Mouse (Mus musculus) kidney, postnatal 25 days (tissue): ENCODE results near the gene Cpb2.

Experiments used
- DNase-seq, 2 experiments: peaks; one replicate each; pipeline ENCODE4 v3.0.0; 2021; ENCODE audit warnings: mixed read lengths in 2 of 2

Cpb2 gene

DNA sequence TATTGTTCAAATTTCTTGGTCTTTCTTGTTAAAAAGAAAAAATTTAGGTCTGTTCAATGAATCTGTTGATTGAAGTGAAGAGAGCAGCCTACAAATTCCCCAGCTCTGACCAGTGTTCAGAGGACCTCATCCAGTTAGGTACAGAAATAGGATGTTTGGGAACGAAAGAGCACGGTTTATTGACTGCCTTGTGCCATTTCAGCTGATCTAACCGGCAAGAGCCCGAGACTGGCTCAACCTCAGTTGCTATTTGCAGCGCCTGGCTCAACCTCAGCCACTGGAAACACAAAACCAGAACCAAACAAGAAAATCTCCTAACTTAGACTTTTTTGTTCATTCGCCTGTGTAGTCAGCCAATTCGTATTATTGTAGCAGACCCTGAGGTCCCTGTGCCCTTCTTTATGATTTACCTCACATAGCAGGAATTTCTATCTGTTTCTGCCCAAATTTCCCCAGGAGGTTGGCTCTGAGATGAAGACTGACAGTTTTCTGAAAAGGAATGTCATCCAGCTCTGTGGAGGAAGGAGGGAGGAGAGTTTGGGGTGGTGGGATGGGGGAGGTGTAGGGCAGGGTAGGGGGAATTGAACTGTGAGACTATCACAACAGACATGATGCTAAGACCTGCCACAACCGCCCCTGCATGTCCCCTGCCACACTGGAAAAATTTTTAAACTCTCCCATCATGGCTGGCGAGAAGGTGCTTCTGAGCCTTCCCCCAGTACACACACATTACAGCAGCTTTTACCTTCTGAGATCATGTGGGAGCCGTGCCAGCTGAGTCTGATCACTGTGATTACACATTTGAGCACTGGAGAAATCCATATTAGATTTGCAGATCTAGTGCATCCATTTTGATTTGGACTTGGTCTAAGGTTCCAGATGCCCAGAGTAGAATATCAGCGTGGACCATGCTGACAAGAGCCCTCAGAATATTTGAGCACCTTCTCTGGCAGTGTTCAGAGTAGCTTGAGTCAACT lies 4.2 kb downstream of the Cpb2 start:
- DNase-seq = no peak

DNA sequence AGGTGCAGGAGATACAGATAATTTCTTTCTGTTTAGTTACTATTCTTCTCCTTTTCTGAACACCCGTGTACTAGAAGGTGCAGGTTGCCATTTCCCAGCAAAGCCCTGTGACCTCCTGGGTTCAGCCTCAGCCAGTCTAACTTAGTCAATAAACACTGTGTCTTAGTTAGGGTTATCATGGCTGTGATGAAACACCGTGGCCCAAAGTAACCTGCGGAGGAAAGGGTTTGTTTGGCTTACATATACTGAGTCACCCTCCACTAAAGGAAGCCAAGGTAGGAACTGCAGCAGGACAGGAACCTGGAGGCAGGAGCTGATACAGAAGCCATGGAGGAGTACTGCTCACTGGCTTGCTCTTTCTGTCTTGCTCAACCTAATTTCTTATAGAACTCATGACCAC lies 8.3 kb downstream of the Cpb2 start:
- no peak for DNase-seq

DNA sequence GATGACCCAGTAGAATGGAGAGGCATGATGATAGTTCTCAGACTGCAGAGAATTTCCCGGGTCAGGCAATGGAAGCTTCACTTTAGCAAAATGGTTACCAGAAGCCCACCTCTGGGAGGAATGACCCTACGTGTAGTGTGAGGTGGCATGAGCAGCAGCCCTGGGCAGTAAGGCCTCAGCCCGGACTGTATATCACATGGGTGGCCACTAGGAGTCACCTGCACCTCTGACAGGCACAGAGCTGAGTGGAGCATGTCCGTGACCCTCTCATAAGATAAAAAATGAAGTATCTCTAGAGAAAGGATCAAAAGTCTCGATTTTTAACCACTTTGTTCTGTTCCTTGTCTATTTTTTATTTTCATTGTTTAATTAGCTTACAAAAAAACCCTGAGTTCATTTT lies 14.4 kb downstream of the Cpb2 start:
- DNase-seq = peak in 1 of 2 experiments; percentile 38

DNA sequence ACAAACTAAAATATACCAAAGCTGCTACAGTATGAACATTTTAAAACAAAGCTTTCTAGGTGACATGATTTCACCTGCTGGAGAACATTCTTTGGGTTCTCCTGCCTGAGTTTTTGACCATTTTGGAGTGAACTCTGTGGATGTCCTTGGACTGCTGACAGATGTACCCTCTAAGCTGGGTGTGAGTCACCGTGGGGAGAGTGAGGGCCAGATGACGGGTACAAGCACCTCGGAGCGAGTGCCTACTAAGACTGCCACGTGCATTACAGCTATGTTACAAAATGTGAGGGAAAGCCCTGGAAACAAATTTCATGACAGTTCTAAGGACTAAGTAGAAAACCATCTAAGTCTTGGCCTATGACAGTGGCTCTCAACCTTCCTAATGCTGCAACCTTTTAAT lies 27.4 kb downstream of the Cpb2 start:
- DNase-seq = no peak

DNA sequence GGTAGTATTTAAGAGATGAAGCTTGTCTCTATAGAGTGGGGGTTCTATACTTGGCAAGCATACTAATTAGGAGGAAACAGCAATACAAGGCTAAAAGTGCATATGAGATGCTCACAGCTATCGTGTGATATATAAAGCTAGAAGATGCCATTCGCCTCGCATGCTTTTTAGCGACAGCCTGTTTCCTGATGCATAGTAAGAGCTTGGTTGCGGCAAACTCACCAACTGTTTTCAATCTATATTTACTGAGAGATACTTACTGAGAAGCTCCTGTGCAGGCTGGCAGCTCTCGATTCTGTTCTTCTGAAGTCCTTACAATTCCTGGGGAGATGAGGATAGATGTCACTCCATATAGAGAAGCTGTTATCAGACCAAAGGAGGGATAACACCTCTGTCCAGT lies 37.6 kb downstream of the Cpb2 start:
- no peak for DNase-seq

DNA sequence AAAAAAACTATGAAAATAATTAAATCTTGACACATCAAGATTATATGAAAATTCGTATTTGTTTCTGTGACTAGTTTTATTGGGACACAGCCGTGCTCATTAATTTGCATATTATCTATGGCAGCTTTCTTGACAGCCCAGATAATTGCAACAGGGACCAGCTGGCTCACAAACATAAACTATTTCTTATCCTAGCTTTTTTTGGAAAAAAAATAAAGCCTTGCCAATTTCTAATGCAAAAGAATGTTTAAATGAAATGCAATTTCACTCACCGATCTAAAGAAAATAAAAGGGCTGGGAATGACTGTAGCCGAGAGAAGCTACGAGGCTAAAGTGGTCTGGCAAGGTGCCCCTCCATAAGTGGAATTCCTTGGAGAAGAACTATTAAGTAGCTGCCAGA lies 38.3 kb downstream of the Cpb2 start:
- no peak for DNase-seq

DNA sequence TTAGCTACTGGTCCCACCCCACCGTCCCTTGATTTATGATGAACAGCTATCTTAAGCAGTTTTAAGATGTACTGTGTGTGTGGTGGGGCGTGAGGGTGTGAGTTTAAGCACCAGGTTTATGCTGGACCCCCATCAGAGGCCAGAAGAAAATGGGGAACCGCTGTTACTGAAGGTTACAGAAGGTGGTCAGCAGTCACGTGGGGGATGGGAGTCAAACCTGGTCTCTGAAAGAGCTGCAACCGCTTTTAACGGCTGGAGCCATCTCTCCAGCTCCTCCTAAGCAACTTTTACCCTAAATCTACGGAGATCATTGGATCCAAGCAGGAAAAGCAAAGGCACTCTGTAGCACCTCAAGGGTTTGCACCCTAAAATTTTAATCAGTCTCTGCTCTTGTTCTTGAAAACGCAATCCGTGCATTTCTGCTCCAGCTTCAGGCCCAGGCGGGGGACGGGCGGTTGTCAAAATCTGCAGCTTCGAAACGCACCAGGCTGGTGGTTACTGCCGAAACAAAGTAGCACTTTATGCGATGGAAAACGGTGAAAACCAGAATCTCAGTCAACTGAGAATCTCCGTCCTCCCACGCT lies 41.6 kb downstream of the Cpb2 start:
- peak; percentile 8 to 38 for DNase-seq

DNA sequence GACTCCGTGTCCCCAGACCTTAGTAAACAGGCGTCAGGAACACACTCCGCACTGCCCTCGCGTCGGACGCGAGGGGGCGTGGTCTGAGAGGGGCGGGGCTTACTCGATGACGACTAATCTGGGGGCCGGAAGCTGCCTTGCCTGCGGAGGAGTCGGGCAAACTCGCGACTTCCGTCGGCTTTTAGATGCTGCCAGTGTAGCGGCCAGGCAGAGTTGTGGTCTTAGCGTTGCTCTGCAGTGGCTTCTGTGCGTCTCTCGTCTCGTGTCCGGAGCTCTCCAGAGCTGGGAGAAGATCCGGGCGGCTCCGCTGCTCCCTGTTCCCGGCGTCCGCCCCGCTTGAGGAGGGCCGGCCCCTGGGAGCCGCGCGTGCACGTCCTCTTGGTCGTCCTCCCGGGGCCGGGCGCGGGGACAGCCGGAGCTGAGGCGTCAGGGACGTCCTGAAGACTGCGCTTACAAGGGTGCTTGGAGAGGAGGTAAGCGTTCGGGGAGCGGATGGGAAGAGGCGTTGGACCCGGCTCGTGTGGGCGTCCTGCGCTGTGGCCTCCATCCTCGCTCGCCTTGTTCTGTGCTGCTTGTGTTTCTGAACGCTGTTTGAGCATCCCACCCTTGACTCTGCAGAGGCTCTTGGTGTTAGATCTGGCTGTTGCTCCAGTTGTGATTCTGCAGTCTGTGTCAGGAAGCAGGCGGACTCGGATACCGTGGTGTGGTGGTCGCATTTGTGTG lies 42.3 kb downstream of the Cpb2 start, which contains the start of gene Zc3h13:
Gene Zc3h13, plus strand, starts transcription at position 181 of the 723 bp plus-strand sequence.
- DNase-seq = peak; percentile 95

DNA sequence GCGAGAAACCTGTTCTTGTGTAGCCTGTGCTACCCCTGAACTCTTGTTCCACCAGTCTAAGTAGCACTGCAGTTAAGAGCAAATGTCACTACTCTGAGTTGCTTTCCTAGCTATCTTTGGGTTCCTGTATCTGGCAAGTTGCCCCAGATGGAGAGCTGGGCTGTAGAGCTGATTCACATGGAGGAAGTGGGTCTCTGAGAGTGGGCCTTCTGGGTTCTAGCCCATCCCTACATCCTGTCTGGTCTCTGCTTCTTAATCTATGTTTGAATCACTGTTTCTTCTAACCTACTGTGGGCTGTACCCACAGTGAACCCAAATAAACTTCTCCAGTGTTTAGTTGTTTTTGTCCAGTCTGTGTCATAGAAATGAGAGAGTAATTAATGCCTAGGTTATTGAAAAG lies 59.0 kb downstream of the Cpb2 start:
- peak in 1 of 2 experiments; percentile 6 for DNase-seq

DNA sequence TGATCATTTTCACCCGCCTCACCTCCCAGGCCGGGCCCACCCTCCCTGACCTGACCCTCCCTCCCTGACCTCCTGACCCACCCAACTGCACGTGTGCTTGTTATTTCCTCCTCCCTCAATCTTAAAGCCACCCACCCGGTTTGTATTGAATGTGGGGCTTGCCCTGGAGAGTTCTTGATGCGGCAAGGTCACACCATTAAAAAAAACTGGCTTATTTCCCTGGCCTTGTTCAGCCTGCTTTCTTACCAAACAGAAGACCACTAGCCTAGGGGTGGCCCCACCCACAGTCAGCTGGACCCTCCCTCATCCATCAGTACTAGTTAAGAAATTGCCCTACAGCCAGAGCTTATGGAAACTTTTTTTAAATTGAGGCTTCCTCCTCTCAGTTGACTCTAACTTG lies 61.7 kb downstream of the Cpb2 start:
- no peak for DNase-seq

DNA sequence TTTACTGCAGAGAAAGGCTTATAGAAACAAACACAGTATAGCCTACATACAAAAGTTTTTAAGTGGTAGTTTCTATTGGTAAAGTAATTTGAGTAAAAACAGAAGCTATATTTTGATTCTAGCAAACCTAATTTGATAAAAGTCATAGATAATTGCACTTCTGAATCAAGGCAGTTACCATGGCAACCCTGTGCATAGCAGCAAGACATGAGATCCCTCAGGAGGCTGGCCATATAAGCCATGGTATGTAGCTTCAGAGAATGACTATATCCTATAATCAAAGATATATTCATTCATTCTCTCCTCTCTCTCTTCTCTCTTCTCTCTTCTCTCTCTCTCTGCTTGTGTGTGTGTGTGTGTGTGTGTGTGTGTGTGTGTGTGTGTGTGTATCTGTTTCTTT lies 65.8 kb downstream of the Cpb2 start:
- DNase-seq = no peak

DNA sequence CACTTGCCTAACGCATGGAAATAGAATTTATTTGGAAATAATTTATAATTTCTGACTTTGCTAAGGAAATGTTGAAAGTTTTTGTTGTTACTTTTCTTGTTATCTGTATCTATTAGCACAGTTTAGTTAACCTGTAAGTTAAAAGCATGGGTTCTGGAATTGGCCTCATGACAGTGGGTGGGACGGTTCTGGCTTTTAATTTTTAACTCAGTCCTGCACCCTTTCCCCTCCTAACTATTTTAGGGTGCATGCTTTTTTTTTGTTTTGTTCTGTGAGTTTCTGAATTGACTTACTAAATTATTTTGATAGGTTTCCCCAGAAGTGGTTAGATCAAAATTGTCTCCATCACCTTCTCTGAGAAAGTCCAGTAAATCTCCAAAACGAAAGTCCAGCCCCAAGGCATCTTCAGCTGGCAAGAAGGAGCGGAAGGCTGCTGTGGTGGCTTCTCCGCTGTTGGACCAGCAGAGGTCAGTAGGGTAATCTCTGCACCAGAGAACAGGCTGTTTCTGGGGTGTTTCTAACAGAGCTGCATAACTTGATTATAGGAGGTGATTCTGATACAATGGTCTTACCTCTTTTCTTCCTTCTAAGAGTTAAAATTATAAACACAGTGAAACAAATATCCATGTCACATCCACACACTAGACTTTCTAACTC lies 67.4 kb downstream of the Cpb2 start:
- peak; percentile 38 to 57 for DNase-seq

DNA sequence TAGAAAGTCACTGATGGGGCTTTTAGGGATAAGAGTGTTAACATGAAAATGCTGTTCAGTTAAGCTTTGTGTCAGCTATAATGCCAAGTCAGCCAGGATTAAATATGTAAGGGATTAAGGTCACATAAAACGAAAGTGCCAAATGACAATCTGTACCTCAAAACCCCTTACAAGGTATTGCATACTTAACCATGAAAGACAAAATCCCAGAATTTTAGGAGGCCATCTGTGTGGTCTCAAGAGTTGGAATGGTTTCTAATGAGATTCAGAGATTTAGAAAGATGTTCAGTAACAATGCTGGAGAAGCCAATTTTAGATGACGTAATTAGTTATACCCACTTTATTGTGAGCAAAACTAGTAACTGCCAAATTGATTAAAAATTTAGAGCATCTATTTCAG lies 72.4 kb downstream of the Cpb2 start:
- DNase-seq = no peak

DNA sequence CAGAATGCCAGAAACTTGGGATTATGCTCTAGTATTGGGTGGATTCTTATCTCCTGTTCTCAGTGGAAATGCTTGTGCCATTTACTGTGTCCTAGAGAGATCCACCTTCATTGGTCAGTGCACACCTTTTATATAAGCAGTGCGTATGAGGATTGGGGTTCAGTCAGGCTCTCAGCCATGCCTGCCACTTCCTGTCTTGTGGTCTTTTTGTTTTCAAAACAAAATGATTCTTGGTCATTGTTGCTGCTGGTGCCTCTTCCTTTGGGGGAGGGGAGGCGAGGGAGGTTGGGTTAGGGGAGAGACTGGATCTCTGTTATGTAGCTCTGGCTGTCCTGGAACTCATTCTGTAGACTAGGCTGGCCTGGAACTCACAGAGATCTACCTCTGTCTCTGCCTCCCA lies 76.6 kb downstream of the Cpb2 start:
- DNase-seq = no peak

DNA sequence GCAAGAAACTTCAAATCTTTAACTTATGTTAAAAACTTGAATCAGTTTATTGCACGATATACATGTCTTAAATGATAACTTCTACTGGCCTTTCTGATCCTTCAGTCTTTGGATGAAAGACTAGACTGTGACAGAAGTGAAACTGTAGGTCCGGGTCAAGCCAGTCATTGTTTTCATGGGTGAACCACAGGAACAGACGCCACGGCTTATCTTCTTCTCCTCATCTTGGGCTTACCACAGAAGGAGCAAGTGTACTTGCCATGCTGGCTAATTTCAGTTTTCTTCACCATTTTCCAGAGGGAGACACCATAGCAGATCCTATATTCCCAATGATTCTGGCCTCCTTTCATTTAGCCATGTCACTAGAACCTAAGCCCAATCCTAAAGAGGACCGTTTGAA lies 78.2 kb downstream of the Cpb2 start:
- no peak for DNase-seq

DNA sequence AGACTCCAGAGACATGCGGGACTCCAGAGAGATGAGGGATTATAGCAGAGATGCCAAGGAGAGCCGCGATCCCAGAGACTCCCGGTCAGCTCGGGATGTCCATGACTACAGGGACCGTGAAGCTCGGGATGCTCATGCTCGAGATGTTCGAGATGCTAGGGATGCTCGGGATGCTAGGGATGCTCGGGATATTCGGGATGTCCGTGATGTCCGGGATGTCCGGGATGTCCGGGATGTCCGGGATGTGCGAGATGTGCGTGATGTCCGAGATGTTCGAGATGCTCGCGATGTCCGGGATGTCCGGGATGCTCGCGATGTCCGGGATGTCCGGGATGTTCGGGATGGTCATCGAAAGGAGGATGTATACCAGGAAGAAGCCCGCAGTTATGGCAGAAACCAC lies 81.3 kb downstream of the Cpb2 start:
- no peak for DNase-seq

DNA sequence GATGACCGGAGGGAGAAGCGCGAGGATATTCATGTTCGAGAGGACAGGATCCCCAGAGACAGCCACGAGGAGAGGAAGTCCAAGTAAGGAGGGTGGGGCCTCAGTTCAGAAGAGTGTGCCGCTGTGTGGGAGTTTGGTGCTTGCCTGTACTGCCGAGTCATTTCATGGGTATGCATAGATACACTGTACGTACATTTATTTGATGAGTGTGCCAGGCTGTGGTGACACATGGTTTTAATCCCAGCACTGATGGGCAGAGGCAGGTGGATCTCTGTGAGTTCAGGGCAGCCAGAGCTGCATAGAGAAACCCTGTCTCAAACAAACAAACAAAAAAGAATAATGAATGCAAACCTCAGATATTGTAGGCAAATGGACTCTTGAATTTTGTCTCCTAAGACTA lies 86.0 kb downstream of the Cpb2 start:
- DNase-seq = no peak

DNA sequence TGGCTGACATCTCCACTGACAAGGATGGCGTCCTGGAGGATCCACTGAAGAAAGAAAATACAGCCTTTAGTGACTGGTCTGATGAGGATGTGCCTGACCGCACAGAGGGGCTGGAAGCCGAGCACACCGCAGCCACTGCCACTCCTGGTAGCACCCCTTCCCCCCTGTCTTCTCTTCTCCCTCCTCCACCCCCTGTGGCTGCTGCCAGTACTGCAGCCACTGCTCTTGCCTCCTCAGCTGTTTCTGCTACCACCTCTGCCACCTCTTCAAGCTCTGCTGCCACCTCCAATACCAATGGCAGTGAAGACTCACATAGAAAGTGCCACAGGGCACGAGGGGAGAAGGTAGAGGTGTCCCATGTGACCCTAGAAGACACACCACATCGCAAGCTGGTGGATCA lies 88.5 kb downstream of the Cpb2 start:
- DNase-seq = peak; percentile 13 to 41
